Mouse (Mus musculus): ENCODE results near the gene Catsperd.
A peak's percentile ranks its signal among the peaks of the same experiment; 100 is the strongest.

- TF ChIP-seq UBTF (IDR thresholded peaks at IDR 0.05; ENCODE audit: borderline replicate concordance, insufficient read depth, low read depth, low read length) (no peak), ELF1 (IDR thresholded peaks at IDR 0.05; ENCODE audit: low read depth, low read length) (no peak), POLR2A (IDR thresholded peaks at IDR 0.05; ENCODE audit: control insufficient read depth in 1 of 2, insufficient read depth in 1 of 2, low read depth in 1 of 2, low read length in 2 of 2, poor library complexity in 1 of 2) (0 out of 4 replicates have a peak, but pooled peaks of 1 of the 2 experiments have one; percentile 23), GATA1 (IDR thresholded peaks at IDR 0.05; ENCODE audit: low read depth, low read length) (0 out of 2 replicates have a peak, but pooled peaks have one; percentile 16)
Measured at GRCm38 (mm10) chr17:56706515-56706914, 78.6 kb downstream of the Catsperd start.

All from MEL (cell line).